Mouse (Mus musculus): Measurements from ENCODE around the gene Tbc1d22b. TPM values are rescaled to one million over a fixed set of nuclear protein-coding genes. Genes with fewer than 3 reads are reported as not detected.
"Not testable (repeated sequence)": the region's sequence is repeated elsewhere in the genome, so short reads cannot be mapped to it uniquely, and the experiment has no call there.

Tbc1d22b gene
- polyA plus RNA-seq, 1 experiment, result 21.8 TPM

DNA sequence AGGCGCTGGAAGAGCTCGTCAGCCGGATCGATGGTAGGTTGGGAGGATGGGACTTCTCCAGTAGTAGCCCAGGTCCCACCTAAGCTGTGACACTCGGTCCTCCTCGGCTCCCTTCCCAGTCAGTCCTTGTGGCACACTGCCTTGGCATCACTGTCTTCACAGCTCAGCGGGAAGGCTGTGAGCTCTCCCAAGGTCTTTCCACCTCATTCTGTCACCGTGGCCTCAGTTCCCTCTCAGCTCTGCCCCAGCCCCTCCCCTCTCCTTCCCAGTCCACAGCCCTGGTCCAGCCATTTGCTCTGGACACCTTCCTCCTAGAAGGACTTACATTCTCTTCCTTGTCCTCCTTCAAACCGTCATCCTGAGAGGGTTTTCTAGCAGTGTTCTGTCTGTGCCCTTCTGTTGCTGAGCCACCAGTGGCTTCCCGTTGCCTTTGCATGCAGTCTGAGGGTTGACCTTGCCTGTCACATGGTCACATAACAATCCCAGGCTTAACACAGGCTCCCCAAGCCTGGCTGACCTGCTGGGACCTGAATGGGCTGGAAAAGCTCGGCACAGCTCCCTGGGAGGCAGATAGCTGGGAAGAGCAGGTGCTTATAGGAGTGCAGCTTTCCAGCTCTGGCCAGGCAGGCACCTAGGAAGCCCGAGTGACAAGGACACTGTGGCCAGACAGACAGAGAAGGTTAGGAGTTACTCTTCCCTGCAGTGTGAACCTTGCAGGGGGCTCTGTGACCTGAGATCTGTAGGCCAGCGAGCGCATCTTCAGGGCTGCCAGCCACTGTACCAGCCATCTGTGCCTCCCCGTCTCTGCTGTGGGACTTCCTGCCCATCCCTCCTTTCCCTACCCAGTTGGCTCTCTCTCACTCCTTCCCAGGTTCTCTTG is 46.5 kb downstream of the Tbc1d22b start:
- TF ChIP-seq CTCF (IDR thresholded peaks at IDR 0.05; ENCODE audit: low read depth, low read length) (no peak), EP300 (IDR thresholded peaks at IDR 0.05; ENCODE audit: insufficient read depth, low read depth, low read length) (no peak), POLR2A (IDR thresholded peaks at IDR 0.05; ENCODE audit: insufficient read depth, low read length) (no peak)
- Histone ChIP-seq H3K4me3 (ENCODE audit: low read depth, low read length) (no peak overlapping the region), H3K27ac (ENCODE audit: insufficient read depth, low read length) (no peak overlapping the region), H3K36me3 (ENCODE audit: control insufficient read depth, insufficient read depth, low read length, poor library complexity, severe bottlenecking) (no peaks in the 10 kb centered on the region), H3K9ac (ENCODE audit: low read depth, poor library complexity, severe bottlenecking) (no peak overlapping the region), H3K4me1 (ENCODE audit: control insufficient read depth, insufficient read depth, low read length) (no peaks in the 10 kb centered on the region), H3K27me3 (ENCODE audit: control insufficient read depth, insufficient read depth, low read length, poor library complexity, severe bottlenecking) (no peaks in the 10 kb centered on the region), H3K9me3 (replicated peaks; ENCODE audit: control insufficient read depth, insufficient read depth, low read length, poor library complexity, severe bottlenecking) (no peaks in the 10 kb centered on the region)

DNA sequence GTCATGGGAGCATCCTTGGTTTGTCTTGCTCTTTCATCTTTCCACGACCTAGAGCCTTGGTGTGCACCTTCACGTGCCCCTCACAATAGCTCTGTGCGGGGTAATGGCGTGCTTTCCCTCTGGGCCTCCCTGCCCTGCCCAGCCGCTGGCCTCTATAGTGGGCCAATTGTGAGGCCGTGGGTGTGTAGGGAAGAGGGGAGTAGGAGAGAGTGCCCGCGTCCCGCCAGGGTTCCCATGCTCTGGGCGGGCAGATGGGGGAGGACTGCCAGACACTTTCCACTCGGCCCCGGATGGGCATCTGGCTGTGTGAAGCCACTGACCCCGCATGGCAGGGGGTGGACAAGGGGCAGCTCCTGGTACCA is 47.2 kb downstream of the Tbc1d22b start:
- Histone ChIP-seq H3K9me3 (replicated peaks; ENCODE audit: control insufficient read depth, insufficient read depth, low read length, poor library complexity, severe bottlenecking) (no peaks in the 10 kb centered on the region), H3K9ac (ENCODE audit: low read depth, poor library complexity, severe bottlenecking) (no peak overlapping the region), H3K4me3 (ENCODE audit: low read depth, low read length) (no peak overlapping the region), H3K27me3 (ENCODE audit: control insufficient read depth, insufficient read depth, low read length, poor library complexity, severe bottlenecking) (no peaks in the 10 kb centered on the region), H3K27ac (ENCODE audit: insufficient read depth, low read length) (no peak overlapping the region), H3K36me3 (ENCODE audit: control insufficient read depth, insufficient read depth, low read length, poor library complexity, severe bottlenecking) (no peaks in the 10 kb centered on the region), H3K4me1 (ENCODE audit: control insufficient read depth, insufficient read depth, low read length) (no peaks in the 10 kb centered on the region)
- TF ChIP-seq CTCF (IDR thresholded peaks at IDR 0.05; ENCODE audit: low read depth, low read length), result no peak
- TF ChIP-seq EP300 (IDR thresholded peaks at IDR 0.05; ENCODE audit: insufficient read depth, low read depth, low read length), result no peak
- no peak for TF ChIP-seq POLR2A (IDR thresholded peaks at IDR 0.05; ENCODE audit: insufficient read depth, low read length)

DNA sequence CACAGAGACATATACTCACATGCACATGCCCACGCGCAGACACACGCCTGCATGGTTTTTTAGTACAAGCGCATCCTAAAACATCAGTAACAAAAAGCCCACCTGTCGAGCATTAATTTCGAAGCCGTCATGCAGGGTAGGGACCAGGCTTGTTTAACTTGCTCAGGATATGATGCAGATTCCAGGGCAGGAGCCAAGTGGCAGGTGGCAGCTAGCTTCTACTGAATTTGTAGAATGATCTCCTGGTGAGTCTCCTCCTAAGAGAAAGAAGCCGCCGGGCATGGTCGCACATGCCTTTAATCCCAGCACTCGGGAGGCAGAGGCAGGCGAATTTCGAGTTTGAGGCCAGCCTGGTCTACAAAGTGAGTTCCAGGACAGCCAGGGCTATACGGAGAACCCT is 49.5 kb downstream of the Tbc1d22b start:
- H3K4me3 ChIP-seq (ENCODE audit: low read depth, low read length), result no peak overlapping the region

DNA sequence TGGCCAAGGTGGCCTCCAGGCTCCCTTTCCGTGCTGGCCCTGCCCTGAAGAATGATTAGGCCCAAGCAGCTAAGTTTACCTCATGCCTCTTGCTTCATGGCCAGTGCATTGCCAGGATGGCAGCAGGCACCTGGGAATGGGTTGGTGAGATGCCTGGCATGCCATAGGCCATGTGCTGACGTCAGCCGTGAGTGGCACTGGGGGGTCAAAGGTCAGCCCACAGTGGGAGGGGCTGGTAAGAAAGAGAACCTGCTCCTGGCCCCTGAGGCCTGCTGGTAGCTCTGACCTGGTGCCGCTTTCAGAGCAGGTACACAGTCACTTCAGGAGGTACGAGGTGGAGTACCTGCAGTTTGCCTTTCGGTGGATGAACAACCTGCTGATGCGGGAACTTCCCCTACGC is 50.0 kb downstream of the Tbc1d22b start:
- Histone ChIP-seq H3K36me3 (ENCODE audit: control insufficient read depth, insufficient read depth, low read length, poor library complexity, severe bottlenecking) (no peaks in the 10 kb centered on the region), H3K9me3 (replicated peaks; ENCODE audit: control insufficient read depth, insufficient read depth, low read length, poor library complexity, severe bottlenecking) (no peaks in the 10 kb centered on the region), H3K27ac (ENCODE audit: insufficient read depth, low read length) (no peak overlapping the region), H3K27me3 (ENCODE audit: control insufficient read depth, insufficient read depth, low read length, poor library complexity, severe bottlenecking) (no peaks in the 10 kb centered on the region), H3K9ac (ENCODE audit: low read depth, poor library complexity, severe bottlenecking) (no peak overlapping the region), H3K4me1 (ENCODE audit: control insufficient read depth, insufficient read depth, low read length) (no peaks in the 10 kb centered on the region), H3K4me3 (ENCODE audit: low read depth, low read length) (no peak overlapping the region)
- TF ChIP-seq POLR2A (IDR thresholded peaks at IDR 0.05; ENCODE audit: insufficient read depth, low read length) (no peak), CTCF (IDR thresholded peaks at IDR 0.05; ENCODE audit: low read depth, low read length) (no peak), EP300 (IDR thresholded peaks at IDR 0.05; ENCODE audit: insufficient read depth, low read depth, low read length) (no peak)

More for the DNA sequence above, 49.5 kb downstream of the Tbc1d22b start:
- Histone ChIP-seq H3K9me3 (replicated peaks; ENCODE audit: control insufficient read depth, insufficient read depth, low read length, poor library complexity, severe bottlenecking) (no peaks in the 10 kb centered on the region), H3K4me1 (ENCODE audit: control insufficient read depth, insufficient read depth, low read length) (no peaks in the 10 kb centered on the region), H3K9ac (ENCODE audit: low read depth, poor library complexity, severe bottlenecking) (no peak overlapping the region), H3K27ac (ENCODE audit: insufficient read depth, low read length) (no peak overlapping the region), H3K27me3 (ENCODE audit: control insufficient read depth, insufficient read depth, low read length, poor library complexity, severe bottlenecking) (no peaks in the 10 kb centered on the region), H3K36me3 (ENCODE audit: control insufficient read depth, insufficient read depth, low read length, poor library complexity, severe bottlenecking) (no peaks in the 10 kb centered on the region)
- no peak for TF ChIP-seq POLR2A (IDR thresholded peaks at IDR 0.05; ENCODE audit: insufficient read depth, low read length)
- no peak for TF ChIP-seq CTCF (IDR thresholded peaks at IDR 0.05; ENCODE audit: low read depth, low read length)
- no peak for TF ChIP-seq EP300 (IDR thresholded peaks at IDR 0.05; ENCODE audit: insufficient read depth, low read depth, low read length)

DNA sequence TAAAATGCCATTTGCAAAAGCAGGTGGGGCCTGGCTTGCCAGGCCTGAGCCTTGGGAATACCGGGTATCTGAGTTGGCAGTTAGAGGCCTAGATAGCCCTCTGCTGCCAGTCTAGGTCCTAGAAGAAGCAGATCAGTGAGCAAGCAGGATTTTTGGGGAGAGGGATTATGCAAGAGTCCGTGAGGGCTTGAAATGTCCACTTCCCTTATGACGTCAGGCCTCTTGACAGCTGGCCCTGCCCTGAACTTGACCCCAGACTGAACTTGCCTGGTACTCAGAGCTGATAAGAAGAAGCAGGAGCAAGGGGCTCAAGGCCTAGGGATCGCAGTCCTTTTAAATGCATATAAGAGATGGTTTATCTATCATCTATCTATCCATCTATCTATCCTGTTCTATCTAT is 51.8 kb downstream of the Tbc1d22b start:
- Histone ChIP-seq H3K4me3 (ENCODE audit: low read depth, low read length) (no peak overlapping the region), H3K36me3 (ENCODE audit: control insufficient read depth, insufficient read depth, low read length, poor library complexity, severe bottlenecking) (no peaks in the 10 kb centered on the region), H3K27ac (ENCODE audit: insufficient read depth, low read length) (no peak overlapping the region), H3K9me3 (replicated peaks; ENCODE audit: control insufficient read depth, insufficient read depth, low read length, poor library complexity, severe bottlenecking) (no peaks in the 10 kb centered on the region), H3K27me3 (ENCODE audit: control insufficient read depth, insufficient read depth, low read length, poor library complexity, severe bottlenecking) (no peaks in the 10 kb centered on the region), H3K9ac (ENCODE audit: low read depth, poor library complexity, severe bottlenecking) (no peak overlapping the region), H3K4me1 (ENCODE audit: control insufficient read depth, insufficient read depth, low read length) (peaks cover 4% of the 10 kb centered on the region)
- TF ChIP-seq CTCF (IDR thresholded peaks at IDR 0.05; ENCODE audit: low read depth, low read length) (no peak), EP300 (IDR thresholded peaks at IDR 0.05; ENCODE audit: insufficient read depth, low read depth, low read length) (no peak), POLR2A (IDR thresholded peaks at IDR 0.05; ENCODE audit: insufficient read depth, low read length) (no peak)

DNA sequence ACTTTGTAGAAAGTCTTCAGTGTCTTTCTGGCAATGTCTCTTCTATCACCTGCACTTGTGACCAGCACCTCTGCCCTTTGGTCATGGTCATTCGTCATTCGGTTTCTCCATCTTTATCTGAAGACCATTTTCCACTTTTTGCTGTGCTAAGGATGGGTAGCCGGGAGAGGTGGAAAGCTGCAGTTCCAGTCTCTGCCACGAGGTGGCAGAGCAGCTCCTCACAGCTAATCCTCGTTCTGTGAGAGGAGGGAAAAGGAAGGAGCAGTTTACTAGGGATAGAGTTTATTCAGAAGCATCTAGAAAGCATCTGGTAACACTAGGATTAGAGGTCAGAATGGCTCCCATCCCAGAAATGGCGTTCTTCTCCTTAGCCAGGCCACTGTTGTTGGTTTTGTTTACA is 53.7 kb downstream of the Tbc1d22b start:
- no peaks in the 10 kb centered on the region for H3K36me3 ChIP-seq (ENCODE audit: control insufficient read depth, insufficient read depth, low read length, poor library complexity, severe bottlenecking)
- no peak overlapping the region for H3K27ac ChIP-seq (ENCODE audit: insufficient read depth, low read length)
- H3K9ac ChIP-seq (ENCODE audit: low read depth, poor library complexity, severe bottlenecking), result no peak overlapping the region
- H3K4me1 ChIP-seq (ENCODE audit: control insufficient read depth, insufficient read depth, low read length), result peaks cover 7% of the 10 kb centered on the region
- no peaks in the 10 kb centered on the region for H3K27me3 ChIP-seq (ENCODE audit: control insufficient read depth, insufficient read depth, low read length, poor library complexity, severe bottlenecking)
- no peaks in the 10 kb centered on the region for H3K9me3 ChIP-seq (replicated peaks; ENCODE audit: control insufficient read depth, insufficient read depth, low read length, poor library complexity, severe bottlenecking)
- H3K4me3 ChIP-seq (ENCODE audit: low read depth, low read length), result no peak overlapping the region
- TF ChIP-seq EP300 (IDR thresholded peaks at IDR 0.05; ENCODE audit: insufficient read depth, low read depth, low read length) (no peak), CTCF (IDR thresholded peaks at IDR 0.05; ENCODE audit: low read depth, low read length) (peak; percentile 93)

DNA sequence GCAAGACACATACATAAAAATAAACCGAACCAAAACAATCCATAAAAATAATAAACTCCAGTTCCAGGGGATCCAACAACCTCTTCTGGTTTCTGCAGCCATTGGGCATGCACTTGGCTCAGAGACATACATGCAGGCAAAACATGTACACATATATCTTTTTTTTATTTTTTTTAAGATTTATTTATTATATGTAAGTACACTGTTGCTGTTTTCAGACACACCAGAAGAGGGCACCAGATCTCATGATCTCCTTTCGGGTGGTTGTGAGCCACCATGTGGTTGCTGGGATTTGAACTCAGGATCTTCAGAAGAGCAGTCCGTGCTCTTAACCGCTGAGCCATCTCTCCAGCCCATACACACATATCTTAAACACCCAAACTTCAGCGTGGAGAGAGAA is 63.9 kb downstream of the Tbc1d22b start:
- not testable (repeated sequence) for H3K4me1 ChIP-seq (ENCODE audit: control insufficient read depth, insufficient read depth, low read length); H3K4me3 ChIP-seq (ENCODE audit: low read depth, low read length); H3K9me3 ChIP-seq (replicated peaks; ENCODE audit: control insufficient read depth, insufficient read depth, low read length, poor library complexity, severe bottlenecking); H3K36me3 ChIP-seq (ENCODE audit: control insufficient read depth, insufficient read depth, low read length, poor library complexity, severe bottlenecking); H3K9ac ChIP-seq (ENCODE audit: low read depth, poor library complexity, severe bottlenecking); H3K27ac ChIP-seq (ENCODE audit: insufficient read depth, low read length); H3K27me3 ChIP-seq (ENCODE audit: control insufficient read depth, insufficient read depth, low read length, poor library complexity, severe bottlenecking)

Data from ES-Bruce4 (cell line).